Comparison of ENCODE assay signal across 15 mouse cellular contexts in the genomic region with DNA sequence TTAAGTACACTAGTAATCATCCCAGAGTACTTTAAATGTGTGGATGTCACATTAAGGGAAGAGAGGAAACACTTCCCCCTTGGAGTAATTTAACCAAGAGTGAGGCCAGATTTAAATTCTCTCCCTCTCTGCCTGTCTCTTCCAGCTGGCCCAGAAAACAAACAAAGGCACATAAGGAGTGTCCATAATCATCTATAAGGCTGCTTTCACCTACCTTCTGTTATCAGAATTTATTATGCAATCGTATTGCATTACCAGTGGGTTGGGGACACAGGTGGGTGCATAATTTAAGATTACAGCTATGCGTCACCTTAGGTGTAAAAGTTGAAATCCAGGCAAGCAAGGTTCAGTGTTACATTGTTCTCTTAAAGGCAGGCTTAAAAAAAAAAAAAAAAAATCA.
"Had no signal": no experiment of that assay in that cellular context is flagged by ENCODE, and none has a peak within 500 bp of the region (broad histone marks: within the 10 kb centered on the region; RNA-seq: fewer than 3 reads in every experiment).

No protein-coding gene starts in this region.

- H3K4me1 ChIP-seq: neural tube, embryonic 12.5 days; neural tube, embryonic 13.5 days; neural tube, embryonic 15.5 days; stomach, embryonic 15.5 days had no signal

- H3K9me3 ChIP-seq: neural tube, embryonic 12.5 days; neural tube, embryonic 13.5 days; neural tube, embryonic 15.5 days; stomach, embryonic 15.5 days had no signal

- H3K4me2 ChIP-seq: neural tube, embryonic 12.5 days; neural tube, embryonic 13.5 days; neural tube, embryonic 15.5 days; stomach, embryonic 15.5 days had no signal

- DNase-seq: retina, postnatal 1 day; right cerebral cortex, postnatal 14 days; right cerebral cortex, postnatal 25 days; right cerebral cortex, postnatal 4 days; spleen, adult 18-20 months; thymus, adult 18-20 months; thymus, adult 2 months; thymus, postnatal 14 days; thymus, postnatal 25 days; thymus, postnatal 36 days; thymus, postnatal 4 days had no signal

- H3K27ac ChIP-seq: neural tube, embryonic 12.5 days; neural tube, embryonic 13.5 days; neural tube, embryonic 15.5 days; stomach, embryonic 15.5 days had no signal

- H3K27me3 ChIP-seq: neural tube, embryonic 12.5 days; neural tube, embryonic 13.5 days; neural tube, embryonic 15.5 days; stomach, embryonic 15.5 days had no signal

- H3K36me3 ChIP-seq: neural tube, embryonic 12.5 days; neural tube, embryonic 13.5 days; neural tube, embryonic 15.5 days; stomach, embryonic 15.5 days had no signal

- H3K4me3 ChIP-seq: neural tube, embryonic 12.5 days; neural tube, embryonic 13.5 days; neural tube, embryonic 15.5 days; stomach, embryonic 15.5 days had no signal

- H3K9ac ChIP-seq: neural tube, embryonic 12.5 days; neural tube, embryonic 13.5 days; neural tube, embryonic 15.5 days; stomach, embryonic 15.5 days had no signal
